Mouse (Mus musculus) heart, postnatal 25 days (tissue): ENCODE results near the gene Csk. TPM values are rescaled to one million over a fixed set of nuclear protein-coding genes. Genes with fewer than 3 reads are reported as not detected.

Experiments used
- DNase-seq: peaks from one replicate; pipeline ENCODE4 v3.0.0; 2022; ENCODE audit warnings: low spot score
- intact Hi-C: fragments of 180-260 bp; cut with DNase I; formaldehyde crosslinking; loops from one replicate; pipeline ENCODE4 v1.15.1; 2025
- total RNA-seq, 2 experiments: library from RNA; stranded (reverse); gene quantifications; 2 replicates each; pipeline ENCODE4 v1.2.3; 2021

Gene Csk
- total RNA-seq, 2 experiments from 2014 or later, result 23.5 to 27.4 TPM

GRCm38 (mm10) chr9:57612587-57612986, 40.8 kb downstream of the Csk start:
- intact Hi-C loops, result no loop called here
- no peak for DNase-seq

GRCm38 (mm10) chr9:57610359-57610826, 43.0 kb downstream of the Csk start:
- intact Hi-C loops, result no loop called here
- DNase-seq, result no peak

- intact Hi-C loops, result no loop called here
- DNase-seq, result no peak
These were observed 43.6 kb downstream of the Csk start for GRCm38 (mm10) chr9:57609803-57610202.

GRCm38 (mm10) chr9:57606139-57606851, 47.1 kb downstream of the Csk start, which contains the start of gene Cplx3:
Gene Cplx3 (minus strand): TSS chr9:57606281.
- intact Hi-C loops, result no loop called here
- no peak for DNase-seq

- intact Hi-C loops, result no loop called here
- DNase-seq, result no peak
These were observed 47.9 kb downstream of the Csk start for GRCm38 (mm10) chr9:57605503-57605902.

GRCm38 (mm10) chr9:57604875-57605274, 48.6 kb downstream of the Csk start:
- intact Hi-C loops, result no loop called here
- no peak for DNase-seq

- intact Hi-C loops, result no loop called here
- no peak for DNase-seq
These were observed 51.3 kb downstream of the Csk start for GRCm38 (mm10) chr9:57602098-57602497.

- no peak for DNase-seq
- intact Hi-C loops, result no loop called here
These were observed 52.1 kb downstream of the Csk start for GRCm38 (mm10) chr9:57601353-57601706.

DNA sequence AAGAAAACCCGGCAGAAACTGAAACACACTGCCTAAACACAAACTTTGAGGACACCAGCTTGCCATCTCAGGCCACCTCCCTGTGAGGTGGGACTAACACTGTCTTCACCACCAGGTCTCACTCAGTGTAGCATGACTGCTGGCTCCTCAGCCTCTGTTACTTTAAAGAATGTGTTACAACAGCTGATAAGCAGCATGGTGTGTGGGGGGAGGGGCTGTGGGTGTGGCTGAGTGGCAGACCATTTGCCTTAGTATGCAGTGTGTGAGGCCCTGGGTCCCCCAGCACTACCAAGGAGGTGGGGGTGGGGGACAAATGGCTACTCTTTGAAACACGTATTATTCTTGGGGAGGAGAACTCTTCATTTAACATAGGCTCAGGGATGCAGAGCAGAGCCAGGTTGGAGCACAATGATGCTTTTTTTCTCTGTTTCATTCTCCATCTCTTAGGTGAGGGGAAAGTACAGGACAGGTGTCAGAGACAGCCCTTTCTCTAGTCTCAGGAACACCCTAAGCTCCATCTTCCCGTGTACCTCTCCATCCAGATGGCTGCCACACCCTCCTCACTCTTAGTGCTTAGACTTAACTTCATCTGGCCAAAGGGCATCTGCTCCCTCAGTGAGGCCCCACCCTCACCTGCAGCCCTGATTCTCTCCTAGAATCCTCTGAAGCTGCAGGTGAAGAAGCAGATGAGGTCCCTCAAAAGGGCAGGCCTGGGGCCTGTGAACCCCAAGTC, 52.6 kb downstream of the Csk start:
- intact Hi-C loops, result no loop called here
- DNase-seq, result no peak

DNA sequence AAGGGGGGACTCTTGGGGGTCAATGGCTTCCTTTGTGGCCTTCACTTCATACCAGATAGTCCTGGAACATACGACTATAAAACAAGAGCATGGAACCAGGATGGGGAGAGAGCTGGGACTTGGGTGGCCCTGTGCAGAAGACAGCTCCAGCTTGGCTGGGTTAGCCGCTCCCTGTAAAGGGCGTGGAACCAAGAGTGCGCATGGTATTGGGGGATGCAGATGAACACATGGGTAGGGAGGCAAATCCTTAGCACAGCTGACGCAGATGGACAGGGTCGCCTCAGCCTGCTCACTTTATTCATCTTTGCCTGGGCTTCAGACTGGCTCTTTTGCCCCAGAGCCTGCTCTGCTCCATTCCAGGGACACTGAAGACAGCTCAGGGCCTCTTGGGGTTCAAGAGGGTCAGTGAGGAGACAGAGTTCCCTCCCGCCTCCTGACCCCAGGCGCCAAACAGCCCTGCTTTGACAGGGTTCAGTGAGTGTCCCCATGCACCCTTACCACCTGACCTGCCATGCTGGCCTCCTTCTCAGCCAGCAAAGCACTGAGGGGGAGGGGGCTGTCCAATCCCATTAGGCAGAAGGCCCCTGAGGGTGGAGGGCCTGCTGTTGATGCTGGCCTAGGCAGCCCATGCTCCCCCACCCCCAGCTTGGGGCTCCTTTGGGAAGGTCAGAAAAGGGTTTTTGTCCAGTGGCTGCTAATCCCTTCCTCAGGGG, 54.4 kb downstream of the Csk start:
- intact Hi-C loops, result no loop called here
- DNase-seq, result no peak

GRCm38 (mm10) chr9:57597929-57598382, 55.5 kb downstream of the Csk start:
- intact Hi-C loops, result no loop called here
- DNase-seq, result no peak

DNA sequence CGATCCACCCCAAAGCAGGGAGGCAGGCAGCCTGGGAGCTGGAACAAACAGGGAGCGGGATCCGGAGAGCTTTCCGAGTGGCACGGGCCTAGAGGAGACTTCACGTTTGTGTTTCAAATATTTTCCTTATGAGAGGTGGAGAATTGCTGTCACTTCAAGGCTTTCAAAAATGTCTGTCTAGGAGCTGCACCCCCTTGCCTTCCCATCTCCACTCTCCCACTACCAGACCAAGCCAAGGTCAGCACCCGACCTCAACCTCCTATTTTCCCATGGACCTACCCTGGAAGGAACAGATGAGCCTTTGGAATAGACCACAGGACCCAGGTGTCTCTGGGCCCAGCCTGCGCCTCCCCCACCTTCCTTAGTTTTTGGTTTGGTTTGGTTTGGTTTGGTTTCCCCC, 56.2 kb downstream of the Csk start:
- no peak for DNase-seq
- intact Hi-C loops, result no loop called here

DNA sequence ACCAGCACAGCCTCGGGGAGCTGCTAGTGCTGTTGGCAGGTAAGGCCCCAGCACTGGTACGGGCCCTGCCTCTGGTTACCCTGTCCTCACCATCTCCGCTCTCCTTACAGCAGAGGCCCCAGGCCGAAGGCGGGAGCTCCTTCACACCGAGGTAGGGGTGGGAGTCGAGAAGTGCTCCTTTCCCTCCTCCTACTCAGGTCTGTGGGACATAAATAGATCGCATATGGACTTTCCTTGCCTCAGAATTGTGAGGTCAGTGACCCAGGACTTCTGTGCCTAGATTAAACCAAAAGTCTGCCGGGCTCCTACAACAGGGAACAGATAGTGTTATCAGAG, 59.3 kb downstream of the Csk start:
- no peak for DNase-seq
- intact Hi-C loops, result no loop called here

DNA sequence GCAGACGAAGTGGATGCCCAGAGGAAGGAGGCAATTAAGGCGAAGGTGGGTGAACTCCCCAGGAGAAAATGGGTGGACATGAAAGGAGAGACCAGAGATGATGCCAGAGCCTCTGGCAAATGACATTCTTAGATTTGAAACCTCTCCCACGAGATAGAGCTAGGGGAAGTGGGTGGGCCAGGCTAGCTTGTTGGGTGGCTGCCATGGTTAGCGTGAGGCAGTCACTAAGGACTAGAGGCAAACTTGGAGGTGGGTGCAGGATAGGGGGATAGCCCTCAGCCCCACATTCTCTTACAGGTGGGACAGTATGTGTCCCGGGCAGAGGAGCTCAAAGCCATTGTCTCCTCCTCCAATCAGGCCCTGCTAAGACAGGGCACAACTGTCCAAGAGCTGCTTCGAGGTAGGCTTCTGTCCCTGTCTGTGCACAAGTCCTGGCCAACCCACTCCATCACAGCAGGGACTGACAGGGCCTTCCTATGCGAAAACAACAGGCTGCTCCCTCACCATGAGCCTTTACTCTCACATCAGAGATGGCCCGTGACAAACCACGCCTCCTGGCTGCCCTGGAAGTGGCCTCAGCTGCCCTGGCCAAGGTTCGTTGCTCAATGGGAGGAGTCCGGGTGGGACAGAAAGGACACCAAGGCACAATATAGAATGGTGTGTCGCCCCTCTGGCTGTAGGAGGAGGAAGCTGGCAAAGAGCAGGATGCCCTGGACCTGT, 59.8 kb downstream of the Csk start:
- DNase-seq, result no peak
- intact Hi-C loops, result no loop called here

- no peak for DNase-seq
- intact Hi-C loops, result no loop called here
These were observed 62.7 kb downstream of the Csk start for GRCm38 (mm10) chr9:57590726-57591125.

- intact Hi-C loops, result loop anchor here (5.0 kb wide), 1 partner anchor 47 kb away; no protein-coding TSS in a partner anchor
- DNase-seq, result peak; percentile 73
These were observed 64.0 kb downstream of the Csk start, which contains the start of gene Ulk3 for GRCm38 (mm10) chr9:57589224-57590126. Gene Ulk3 (plus strand): TSS chr9:57589452.

DNA sequence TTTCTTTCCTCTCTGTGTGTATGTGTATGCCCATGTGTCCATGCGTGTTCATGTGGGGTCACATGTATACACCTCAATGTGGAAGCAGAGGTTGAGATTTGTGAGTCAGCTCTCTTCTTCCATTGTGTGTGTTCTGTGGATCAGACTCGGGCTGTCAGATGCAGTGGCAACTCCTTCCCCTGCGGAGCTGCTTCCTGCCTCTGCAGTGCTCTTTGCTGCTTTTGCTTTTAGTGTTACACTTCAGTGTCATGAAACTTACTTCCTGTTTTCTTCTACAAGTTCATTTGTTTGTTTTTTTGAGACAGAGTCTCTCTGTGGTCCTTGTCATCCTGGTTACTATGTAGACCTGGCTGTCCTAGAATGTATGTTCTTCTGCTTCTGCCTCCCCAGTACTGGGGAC, 68.4 kb downstream of the Csk start:
- intact Hi-C loops, result loop anchor here (5.0 kb wide), 1 partner anchor 43 kb away; no protein-coding TSS in a partner anchor
- no peak for DNase-seq

GRCm38 (mm10) chr9:57577144-57577849, 76.1 kb downstream of the Csk start:
- no peak for DNase-seq
- intact Hi-C loops, result no loop called here
